Mouse (Mus musculus) heart, adult 10 weeks (tissue): ENCODE data around the gene Pla2g2d. TPM values are rescaled to one million over a fixed set of nuclear protein-coding genes. Genes with fewer than 3 reads are reported as not detected.

Experiments used
- polyA plus RNA-seq: library from polyadenylated mRNA; stranded (reverse); fragments of 350-450 nt; fragmentation: Illumina TruSeq; extraction: RNeasy Lipid Tissue Mini Kit (QIAGEN cat#74804); gene quantifications from one replicate; pipeline ENCODE4 v1.2.3, GENCODE M21; 2014; ENCODE audit warnings: low read depth, low replicate concordance

Pla2g2d gene
- 1.5 TPM for polyA plus RNA-seq

DNA sequence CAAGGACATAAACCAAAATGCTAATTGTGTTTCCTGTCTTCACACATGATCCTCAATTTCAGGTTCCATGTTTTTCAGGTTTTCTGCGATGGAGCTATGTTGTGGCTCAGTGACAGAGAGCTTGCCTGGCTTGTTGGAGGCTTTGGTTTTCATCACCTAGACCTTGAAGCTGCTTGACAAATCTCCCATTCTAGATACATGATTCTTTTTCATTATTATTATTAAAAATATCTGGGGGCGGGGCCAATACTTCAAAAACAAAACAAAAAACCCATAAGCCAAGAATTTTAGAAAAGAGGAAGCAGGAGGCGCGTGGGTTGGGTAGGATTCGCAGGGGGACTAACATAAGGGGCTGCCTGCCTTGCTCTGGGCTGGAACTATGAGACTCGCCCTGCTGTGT lies at the start of gene Pla2g2d:
Gene Pla2g2d, plus strand, starts transcription at position 301 of the 400 bp plus-strand sequence.

DNA sequence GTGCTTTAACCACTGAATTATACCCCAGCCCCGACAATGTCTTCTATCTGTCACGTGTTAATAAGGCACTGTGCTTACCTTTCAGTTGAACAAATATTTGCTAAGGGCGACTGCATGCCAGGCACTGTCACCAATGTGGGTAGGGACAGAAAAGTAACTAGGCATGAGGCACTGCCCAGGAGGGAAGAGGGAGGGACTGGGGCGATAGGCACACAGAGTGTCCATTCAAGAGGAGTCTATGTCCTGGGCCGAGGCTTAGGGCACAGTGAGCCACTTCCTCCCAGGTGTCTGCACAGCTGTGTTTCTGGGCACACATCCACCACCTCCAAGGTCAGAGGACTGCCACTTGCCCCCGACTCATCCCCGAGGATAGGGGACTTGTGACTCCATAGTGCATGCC lies 38.5 kb upstream of the Pla2g2d start, which contains the start of gene Ubxn10:
Gene Ubxn10, minus strand, starts transcription at position 137 of the 400 bp plus-strand sequence.

DNA sequence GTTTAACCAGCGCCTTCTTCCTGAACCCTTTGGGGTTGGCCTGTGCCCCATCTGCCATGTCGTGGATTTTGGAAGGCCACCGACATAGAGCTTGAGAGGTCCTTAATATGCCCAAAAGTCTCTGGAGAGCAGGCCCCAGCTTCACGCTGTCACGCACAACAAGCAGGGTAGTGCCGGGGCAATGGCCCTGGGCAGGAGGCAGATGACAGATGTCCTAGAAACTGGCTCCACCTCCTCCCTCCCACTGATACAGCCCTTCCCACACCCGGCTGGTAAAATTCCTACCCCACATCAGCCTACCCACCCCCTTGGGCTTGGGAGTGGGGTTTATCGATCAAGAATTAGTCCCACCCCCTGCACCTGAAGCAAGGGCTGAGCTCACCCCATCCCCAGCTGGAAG lies 18.1 kb upstream of the Pla2g2d start, which contains the start of gene Pla2g2f:
Gene Pla2g2f, minus strand, starts transcription at position 211 of the 400 bp plus-strand sequence.

Other genes starting within 250 kb of the Pla2g2d start
- not detected for gene Vwa5b1, start 139.9 kb upstream of the Pla2g2d start, polyA plus RNA-seq
- 0.73 TPM for gene Pla2g2c, start 50.9 kb upstream of the Pla2g2d start, polyA plus RNA-seq
- 6.7 TPM for gene Ubxn10, start 38.6 kb upstream of the Pla2g2d start, polyA plus RNA-seq
- not detected for gene Pla2g2f, start 18.1 kb upstream of the Pla2g2d start, polyA plus RNA-seq
- gene Pla2g5, start 87.7 kb downstream of the Pla2g2d start, polyA plus RNA-seq = 38.6 TPM
- not detected for gene Gm13030, start 98.2 kb downstream of the Pla2g2d start, polyA plus RNA-seq
- gene Pla2g2e, start 102.2 kb downstream of the Pla2g2d start, polyA plus RNA-seq = not detected
- gene Otud3, start 138.2 kb downstream of the Pla2g2d start, polyA plus RNA-seq = 10.7 TPM
- not detected for gene Rnf186, start 191.4 kb downstream of the Pla2g2d start, polyA plus RNA-seq
- 9.3 TPM for gene Tmco4, start 197.2 kb downstream of the Pla2g2d start, polyA plus RNA-seq